Mouse (Mus musculus) liver, adult 2 months (tissue): Measurements from ENCODE around the gene Fut8. TPM values are rescaled to one million over a fixed set of nuclear protein-coding genes. Genes with fewer than 3 reads are reported as not detected.

Experiments used
- DNase-seq: peaks from one replicate; pipeline ENCODE4 v3.0.0-alpha.2; 2011; ENCODE audit warnings: low read depth, low spot score; ENCODE audit errors: extremely low read depth
- H3K27ac ChIP-seq: fragments of 200-500 bp; replicated peaks from 2 replicates; pipeline ENCODE4 v1.5.1; 2012; ENCODE audit warnings: low read depth, mild to moderate bottlenecking, control low read depth, inconsistent platforms, low read length; ENCODE audit not compliant: insufficient read depth
- H3K27me3 ChIP-seq: fragments of 200-500 bp; 2 replicates; pipeline ENCODE4 v1.6.1; 2012; ENCODE audit warnings: mild to moderate bottlenecking, moderate library complexity, low read length, inconsistent platforms; ENCODE audit not compliant: control insufficient read depth, insufficient read depth
- H3K36me3 ChIP-seq: fragments of 200-500 bp; 2 replicates; pipeline ENCODE4 v1.6.1; 2012; ENCODE audit warnings: low read length, inconsistent platforms; ENCODE audit not compliant: control insufficient read depth, insufficient read depth
- H3K4me1 ChIP-seq: fragments of 200-500 bp; 2 replicates; pipeline ENCODE4 v1.6.1; 2011; ENCODE audit warnings: low read length; ENCODE audit not compliant: control insufficient read depth, insufficient read depth
- H3K4me3 ChIP-seq: fragments of 200-500 bp; 2 replicates; pipeline ENCODE4 v1.5.1; 2011; ENCODE audit warnings: low read depth, mild to moderate bottlenecking, control low read depth, low read length, moderate library complexity; ENCODE audit not compliant: insufficient read depth
- H3K79me2 ChIP-seq: fragments of 200-500 bp; 2 replicates; pipeline ENCODE4 v1.6.1; 2012; ENCODE audit warnings: inconsistent platforms, mild to moderate bottlenecking, low read length, moderate library complexity; ENCODE audit not compliant: control insufficient read depth, insufficient read depth
- H3K9ac ChIP-seq: fragments of 200-500 bp; 2 replicates; pipeline ENCODE4 v1.6.1; 2012; ENCODE audit warnings: low read depth, mild to moderate bottlenecking, control low read depth, inconsistent platforms, low read length
- CTCF ChIP-seq: fragments of 200-500 bp; IDR thresholded peaks from 2 replicates; pipeline ENCODE4 v1.5.1; 2011; ENCODE audit warnings: low read depth, low read length, control low read depth
- POLR2A ChIP-seq: fragments of 200-500 bp; IDR thresholded peaks from 2 replicates; pipeline ENCODE4 v1.6.1; 2011; ENCODE audit warnings: low read length, control low read depth; ENCODE audit not compliant: insufficient read depth; ENCODE audit errors: extremely low read depth
- WGBS: fragments of 180-500 bp; shearing (Covaris S2); methylation state at CpG from one replicate; pipeline ENCODE4 v1.1.7; 2018; 5-methylcytosine and 5-hydroxymethylcytosine counted together
- polyA plus RNA-seq: library from polyadenylated mRNA; depleted of rRNA; stranded (reverse); fragments of >200 nt; gene quantifications from 2 replicates; pipeline ENCODE4 v1.2.3, GENCODE M21; 2012
- total RNA-seq: library from RNA; depleted of rRNA; stranded (reverse); fragments of >200 nt; gene quantifications from 2 replicates; pipeline ENCODE4 v1.2.3, GENCODE M21; 2014

Fut8 gene
- total and polyA plus RNA-seq, 2 experiments: 1.2 to 8.0 TPM

DNA sequence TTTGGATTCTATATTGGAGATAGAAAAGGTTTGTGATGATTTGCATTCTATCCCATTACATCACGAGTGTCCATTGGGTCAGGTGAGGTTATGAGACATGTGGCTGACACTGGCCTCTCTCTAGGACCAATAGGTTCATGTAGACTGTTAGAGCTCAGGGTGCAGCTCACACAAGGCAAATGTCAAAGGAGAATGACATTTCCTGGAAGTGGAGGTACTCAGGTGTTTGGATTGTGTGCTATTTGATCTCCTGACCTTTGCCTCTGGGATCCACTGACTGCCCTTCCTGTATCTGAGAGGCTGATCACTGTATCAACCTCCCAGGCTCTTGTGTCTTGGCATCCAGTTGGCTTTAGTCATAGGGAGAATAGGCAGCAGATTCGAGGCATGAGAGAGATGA lies 260.2 kb downstream of the Fut8 start:
- H3K27ac ChIP-seq: no peak overlapping the region
- WGBS: 16% methylated on average over 2 of the region's 2 CpGs
- peak; percentile 93 for DNase-seq
- no peak overlapping the region for H3K9ac ChIP-seq
- no peaks in the 10 kb centered on the region for H3K27me3 ChIP-seq
- H3K4me3 ChIP-seq: no peak overlapping the region
- TF ChIP-seq POLR2A (no peak), CTCF (no peak)
- H3K4me1 ChIP-seq: peaks cover 15% of the 10 kb centered on the region
- H3K36me3 ChIP-seq: no peaks in the 10 kb centered on the region
- no peaks in the 10 kb centered on the region for H3K79me2 ChIP-seq

DNA sequence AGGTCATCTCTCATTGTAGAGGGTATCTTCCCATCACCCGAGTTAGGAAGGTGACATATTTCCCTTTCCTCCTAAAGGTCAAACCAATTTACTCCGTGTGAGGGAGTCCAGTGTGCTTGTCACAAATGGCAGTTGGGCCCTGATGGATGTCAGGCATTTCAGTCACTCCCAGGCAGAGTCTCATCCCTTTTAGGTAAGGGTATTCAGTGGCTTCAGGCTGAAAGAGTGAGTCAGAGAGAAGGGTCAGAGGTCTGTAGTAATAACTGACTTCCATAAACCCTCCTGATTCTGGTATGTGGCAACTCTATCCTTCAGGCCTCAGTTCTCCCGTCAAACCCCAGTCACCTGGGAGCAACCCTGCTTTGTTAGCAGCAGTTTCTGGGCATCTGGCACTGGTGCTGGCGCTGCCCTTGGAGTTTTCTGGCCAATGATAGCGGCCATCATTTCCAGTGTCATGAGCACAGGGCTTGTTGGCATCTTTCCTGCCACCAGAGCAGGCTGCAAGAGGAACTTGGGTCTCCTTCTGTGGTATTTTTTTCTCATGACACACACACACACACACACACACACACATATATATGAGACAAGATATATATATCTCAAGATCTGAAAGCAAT lies 262.6 kb downstream of the Fut8 start:
- peaks cover 15% of the 10 kb centered on the region for H3K4me1 ChIP-seq
- H3K79me2 ChIP-seq: no peaks in the 10 kb centered on the region
- TF ChIP-seq CTCF (no peak), POLR2A (no peak)
- peak; percentile 60 for DNase-seq
- no peak overlapping the region for H3K27ac ChIP-seq
- 44% methylated on average over 5 of the region's 5 CpGs for WGBS
- H3K36me3 ChIP-seq: no peaks in the 10 kb centered on the region
- H3K9ac ChIP-seq: no peak overlapping the region
- no peaks in the 10 kb centered on the region for H3K27me3 ChIP-seq
- H3K4me3 ChIP-seq: no peak overlapping the region

GRCm38 (mm10) chr12:77501466-77502240 lies 263.7 kb downstream of the Fut8 start:
- Histone ChIP-seq H3K9ac (no peak overlapping the region), H3K36me3 (no peaks in the 10 kb centered on the region), H3K27me3 (no peaks in the 10 kb centered on the region), H3K79me2 (no peaks in the 10 kb centered on the region), H3K4me3 (no peak overlapping the region), H3K27ac (peak overlapping the region; percentile 38), H3K4me1 (peaks cover 15% of the 10 kb centered on the region)
- TF ChIP-seq POLR2A: no peak
- no peak for TF ChIP-seq CTCF
- 8% methylated on average over 7 of the region's 7 CpGs for WGBS
- DNase-seq: peak; percentile 99

DNA sequence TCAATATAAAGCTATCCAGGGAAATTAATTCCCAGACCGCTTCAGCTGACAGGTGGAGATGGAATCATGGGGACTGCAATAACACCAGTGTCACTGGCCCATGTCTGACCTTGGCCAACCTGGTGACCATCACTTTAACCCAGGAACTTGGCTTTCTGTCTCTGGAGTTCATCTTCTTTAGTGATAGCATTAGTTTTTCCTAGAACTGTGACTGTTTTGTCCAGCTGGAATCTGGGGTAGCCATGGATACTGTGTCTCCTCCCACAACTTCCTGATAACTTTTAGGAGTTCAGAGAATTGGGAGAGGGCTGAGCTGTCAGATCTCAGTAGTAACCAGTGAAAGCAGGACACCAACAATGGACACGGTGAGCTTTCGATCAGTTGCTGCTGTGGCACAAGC lies 264.3 kb downstream of the Fut8 start:
- peak; percentile 90 for DNase-seq
- Histone ChIP-seq H3K9ac (no peak overlapping the region), H3K36me3 (no peaks in the 10 kb centered on the region), H3K27me3 (no peaks in the 10 kb centered on the region), H3K79me2 (no peaks in the 10 kb centered on the region), H3K27ac (peak overlapping the region; percentile 38), H3K4me1 (peaks cover 15% of the 10 kb centered on the region), H3K4me3 (no peak overlapping the region)
- no peak for TF ChIP-seq POLR2A
- TF ChIP-seq CTCF: no peak
- WGBS: 10% methylated on average over 3 of the region's 3 CpGs

DNA sequence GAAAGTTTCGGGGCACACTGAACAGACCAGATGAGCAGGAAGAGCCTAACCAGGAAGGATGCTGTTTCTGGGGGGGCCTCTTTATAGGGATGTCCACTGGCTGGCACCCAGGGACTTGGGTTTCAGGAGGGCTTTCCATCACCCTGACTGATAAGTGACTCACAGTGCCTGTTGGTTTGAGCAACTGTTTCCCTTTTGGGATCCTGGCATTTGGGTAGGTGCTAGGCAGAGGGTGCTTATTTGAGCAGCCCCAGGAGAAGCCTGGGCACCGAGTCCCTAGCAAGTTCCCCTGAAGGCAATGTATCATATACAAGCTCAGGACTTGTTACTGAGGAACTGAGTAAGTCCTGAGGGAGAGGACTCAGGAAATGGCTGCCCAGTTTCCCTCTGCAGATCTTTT lies 267.5 kb downstream of the Fut8 start:
- no peak for TF ChIP-seq CTCF
- no peak for TF ChIP-seq POLR2A
- DNase-seq: no peak
- no peaks in the 10 kb centered on the region for H3K27me3 ChIP-seq
- H3K4me1 ChIP-seq: peaks cover 9% of the 10 kb centered on the region
- no peak overlapping the region for H3K27ac ChIP-seq
- H3K36me3 ChIP-seq: no peaks in the 10 kb centered on the region
- no peaks in the 10 kb centered on the region for H3K79me2 ChIP-seq
- H3K9ac ChIP-seq: no peak overlapping the region
- no peak overlapping the region for H3K4me3 ChIP-seq
- WGBS: 86% methylated on average over 2 of the region's 2 CpGs

- H3K79me2 ChIP-seq: no peaks in the 10 kb centered on the region
- DNase-seq: no peak
- no peaks in the 10 kb centered on the region for H3K36me3 ChIP-seq
- H3K27ac ChIP-seq: no peak overlapping the region
- no peak overlapping the region for H3K9ac ChIP-seq
- peaks cover under 1% of the 10 kb centered on the region for H3K4me1 ChIP-seq
- WGBS: 90% methylated on average over 24 of the region's 24 CpGs
- no peak overlapping the region for H3K4me3 ChIP-seq
- H3K27me3 ChIP-seq: no peaks in the 10 kb centered on the region
- TF ChIP-seq CTCF: no peak
- TF ChIP-seq POLR2A: no peak
Observed at GRCm38 (mm10) chr12:77507770-77508169, 269.8 kb downstream of the Fut8 start.
